Mouse (Mus musculus): ENCODE results near the gene Aqp9. TPM values are rescaled to one million over a fixed set of nuclear protein-coding genes. Genes with fewer than 3 reads are reported as not detected.

The Aqp9 gene
- polyA plus RNA-seq, 1 experiment from 2014 or later = 0.51 TPM

- Histone ChIP-seq H3K27me3 (ENCODE audit: control insufficient read depth, insufficient read depth, low read length) (no peaks in the 10 kb centered on the region), H3K4me3 (ENCODE audit: low read length) (no peak overlapping the region), H3K9me3 (replicated peaks; ENCODE audit: control insufficient read depth, low read length) (no peaks in the 10 kb centered on the region), H3K4me2 (ENCODE audit: low read depth, low read length) (no peak overlapping the region), H3K27ac (ENCODE audit: low read length) (no peak overlapping the region), H3K36me3 (ENCODE audit: control insufficient read depth, insufficient read depth) (no peaks in the 10 kb centered on the region), H3K4me1 (ENCODE audit: control insufficient read depth, insufficient read depth, low read length) (peaks cover 2% of the 10 kb centered on the region), H3K9ac (ENCODE audit: low read length) (no peak overlapping the region)
- no peak for ATAC-seq (replicated peaks; ENCODE audit: extremely low read depth, insufficient read depth, low FRiP score)
- WGBS = 84% methylated on average over 5 of the region's 5 CpGs
These were observed 101.3 kb downstream of the Aqp9 start for GRCm38 (mm10) chr9:71067156-71067555.

DNA sequence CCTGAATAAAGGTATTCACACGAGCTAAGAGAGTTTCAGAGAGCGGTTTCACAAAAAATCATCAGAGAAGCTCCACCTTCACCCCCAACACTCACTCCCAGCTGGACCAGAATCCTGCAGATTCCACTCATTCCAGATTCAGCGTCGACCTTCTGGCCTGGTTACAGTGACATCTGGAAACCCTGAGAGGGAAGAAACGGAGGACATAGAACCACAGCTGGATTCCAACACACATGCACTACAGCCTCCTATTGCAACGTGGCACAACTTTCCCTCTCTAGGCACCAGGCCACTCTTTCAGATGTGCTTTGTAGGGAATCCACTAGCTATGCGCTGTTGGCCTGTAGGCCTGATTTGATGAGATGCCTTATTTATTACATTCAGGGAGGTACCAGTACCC is 102.0 kb downstream of the Aqp9 start:
- Histone ChIP-seq H3K27me3 (ENCODE audit: control insufficient read depth, insufficient read depth, low read length) (no peaks in the 10 kb centered on the region), H3K4me1 (ENCODE audit: control insufficient read depth, insufficient read depth, low read length) (peaks cover 2% of the 10 kb centered on the region; the same call in 1 of the 2 replicates), H3K9me3 (replicated peaks; ENCODE audit: control insufficient read depth, low read length) (no peaks in the 10 kb centered on the region), H3K4me2 (ENCODE audit: low read depth, low read length) (no peak overlapping the region), H3K27ac (ENCODE audit: low read length) (no peak overlapping the region), H3K36me3 (ENCODE audit: control insufficient read depth, insufficient read depth) (no peaks in the 10 kb centered on the region), H3K9ac (ENCODE audit: low read length) (no peak overlapping the region), H3K4me3 (ENCODE audit: low read length) (no peak overlapping the region)
- WGBS = 66% methylated on average over 7 of the region's 7 CpGs
- ATAC-seq (replicated peaks; ENCODE audit: extremely low read depth, insufficient read depth, low FRiP score) = no peak

DNA sequence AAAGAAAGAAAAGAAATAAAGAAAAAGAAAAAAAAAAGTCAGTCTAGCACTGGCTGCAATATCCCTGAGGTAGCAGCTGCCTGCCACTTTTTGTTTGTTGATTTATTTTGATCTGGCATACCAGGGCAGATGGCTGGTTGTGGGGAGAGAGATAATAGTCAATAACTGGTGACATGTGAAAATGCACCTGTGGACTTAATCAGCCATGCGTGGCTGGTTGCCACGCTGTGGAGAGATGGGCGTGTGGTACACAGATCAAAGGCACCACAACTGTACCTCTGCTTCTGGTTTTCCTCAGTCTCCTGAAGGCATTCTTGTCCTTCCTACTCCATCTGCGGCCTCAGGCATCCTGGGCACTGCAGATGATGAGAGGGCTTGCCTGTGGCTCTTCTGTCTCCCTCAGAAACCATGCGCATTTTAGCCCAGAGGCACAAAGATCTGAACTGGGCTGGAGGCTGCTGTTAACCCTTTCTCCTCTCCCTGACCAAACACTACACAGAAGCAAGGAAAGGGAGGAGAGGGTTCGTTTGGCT is 103.1 kb downstream of the Aqp9 start:
- Histone ChIP-seq H3K4me1 (ENCODE audit: control insufficient read depth, insufficient read depth, low read length) (no peaks in the 10 kb centered on the region), H3K36me3 (ENCODE audit: control insufficient read depth, insufficient read depth) (no peaks in the 10 kb centered on the region), H3K27me3 (ENCODE audit: control insufficient read depth, insufficient read depth, low read length) (no peaks in the 10 kb centered on the region), H3K9ac (ENCODE audit: low read length) (no peak overlapping the region), H3K27ac (ENCODE audit: low read length) (no peak overlapping the region), H3K9me3 (replicated peaks; ENCODE audit: control insufficient read depth, low read length) (no peaks in the 10 kb centered on the region), H3K4me2 (ENCODE audit: low read depth, low read length) (no peak overlapping the region), H3K4me3 (ENCODE audit: low read length) (no peak overlapping the region)
- WGBS = 74% methylated on average over 6 of the region's 6 CpGs
- ATAC-seq (replicated peaks; ENCODE audit: extremely low read depth, insufficient read depth, low FRiP score) = no peak

DNA sequence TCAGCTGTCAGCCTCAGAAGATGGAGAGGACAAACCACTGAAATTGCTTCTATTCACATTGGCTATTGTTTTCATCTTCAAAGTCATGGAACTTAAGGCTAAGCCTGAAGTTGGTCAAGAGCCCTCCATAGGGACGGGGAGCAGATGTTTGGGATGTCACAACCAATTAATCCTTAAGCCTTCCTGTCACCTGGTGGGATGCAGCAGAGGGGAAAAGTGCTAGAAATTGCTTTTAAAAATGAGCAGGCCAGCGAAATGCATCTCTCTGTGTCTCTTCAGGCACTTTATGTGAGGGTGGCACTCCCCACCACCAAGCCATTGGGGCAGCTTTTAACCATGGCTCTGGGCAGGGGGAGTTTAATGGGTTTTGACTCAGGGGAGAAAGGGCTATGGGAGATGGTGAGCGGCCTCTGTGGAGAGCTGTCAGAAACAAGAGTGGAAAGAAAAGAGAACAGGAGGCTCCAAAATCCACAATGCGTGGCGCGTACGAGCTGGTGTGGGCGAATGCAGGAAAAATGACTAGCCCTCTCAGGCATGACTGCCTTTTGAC is 104.1 kb downstream of the Aqp9 start:
- no peak overlapping the region for H3K27ac ChIP-seq (ENCODE audit: low read length)
- no peaks in the 10 kb centered on the region for H3K4me1 ChIP-seq (ENCODE audit: control insufficient read depth, insufficient read depth, low read length)
- H3K36me3 ChIP-seq (ENCODE audit: control insufficient read depth, insufficient read depth) = no peaks in the 10 kb centered on the region
- no peak overlapping the region for H3K9ac ChIP-seq (ENCODE audit: low read length)
- no peak overlapping the region for H3K4me3 ChIP-seq (ENCODE audit: low read length)
- no peak for ATAC-seq (replicated peaks; ENCODE audit: extremely low read depth, insufficient read depth, low FRiP score)
- WGBS = 87% methylated on average over 8 of the region's 8 CpGs
- no peak overlapping the region for H3K4me2 ChIP-seq (ENCODE audit: low read depth, low read length)
- no peaks in the 10 kb centered on the region for H3K9me3 ChIP-seq (replicated peaks; ENCODE audit: control insufficient read depth, low read length)
- no peaks in the 10 kb centered on the region for H3K27me3 ChIP-seq (ENCODE audit: control insufficient read depth, insufficient read depth, low read length)

DNA sequence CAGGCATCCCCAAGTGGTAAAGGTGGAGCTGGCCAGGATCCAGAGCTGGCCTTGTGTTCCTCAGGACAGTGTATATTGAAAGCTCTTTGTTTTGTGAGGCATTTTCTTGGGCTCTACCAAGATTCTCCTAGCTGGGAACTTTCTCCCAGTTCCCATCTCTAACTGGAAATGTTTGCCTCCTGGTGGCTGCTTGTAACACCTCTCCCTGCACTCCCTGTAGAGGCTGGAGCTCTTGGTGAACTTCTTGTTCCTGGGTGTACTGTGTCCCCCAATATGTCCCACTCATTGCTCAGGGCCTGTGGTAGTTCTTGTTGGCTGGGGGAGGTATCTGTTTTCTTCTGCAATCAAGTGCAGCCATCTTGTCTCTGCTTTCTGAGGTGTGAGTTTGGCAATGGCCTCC is 104.9 kb downstream of the Aqp9 start:
- no peak for ATAC-seq (replicated peaks; ENCODE audit: extremely low read depth, insufficient read depth, low FRiP score)
- Histone ChIP-seq H3K9me3 (replicated peaks; ENCODE audit: control insufficient read depth, low read length) (no peaks in the 10 kb centered on the region), H3K4me1 (ENCODE audit: control insufficient read depth, insufficient read depth, low read length) (peaks cover 4% of the 10 kb centered on the region), H3K27ac (ENCODE audit: low read length) (no peak overlapping the region), H3K4me3 (ENCODE audit: low read length) (no peak overlapping the region), H3K9ac (ENCODE audit: low read length) (no peak overlapping the region), H3K4me2 (ENCODE audit: low read depth, low read length) (no peak overlapping the region), H3K27me3 (ENCODE audit: control insufficient read depth, insufficient read depth, low read length) (no peaks in the 10 kb centered on the region), H3K36me3 (ENCODE audit: control insufficient read depth, insufficient read depth) (no peaks in the 10 kb centered on the region)

DNA sequence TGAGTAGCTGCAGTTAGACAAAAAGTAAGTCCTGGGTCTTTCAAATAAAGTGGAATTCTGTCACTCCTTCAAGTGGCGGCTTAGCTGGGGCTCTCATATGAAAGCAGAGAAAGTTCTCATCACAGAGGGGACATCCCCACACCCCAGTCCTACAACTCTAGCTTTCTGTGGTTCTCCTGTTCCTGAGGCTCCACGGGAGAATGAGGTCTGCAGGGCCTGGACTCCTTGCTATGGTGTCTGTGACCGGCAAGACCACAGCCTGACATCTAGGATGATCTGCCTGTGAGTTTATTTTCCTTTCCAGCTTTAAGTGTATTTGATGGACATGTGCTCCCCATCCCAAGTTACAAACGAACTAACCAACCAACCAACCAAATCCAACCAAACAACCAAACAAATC is 105.5 kb downstream of the Aqp9 start:
- no peaks in the 10 kb centered on the region for H3K9me3 ChIP-seq (replicated peaks; ENCODE audit: control insufficient read depth, low read length)
- H3K9ac ChIP-seq (ENCODE audit: low read length) = no peak overlapping the region
- ATAC-seq (replicated peaks; ENCODE audit: extremely low read depth, insufficient read depth, low FRiP score) = no peak
- H3K4me3 ChIP-seq (ENCODE audit: low read length) = no peak overlapping the region
- no peak overlapping the region for H3K27ac ChIP-seq (ENCODE audit: low read length)
- H3K27me3 ChIP-seq (ENCODE audit: control insufficient read depth, insufficient read depth, low read length) = no peaks in the 10 kb centered on the region
- H3K4me1 ChIP-seq (ENCODE audit: control insufficient read depth, insufficient read depth, low read length) = peaks cover 5% of the 10 kb centered on the region
- H3K4me2 ChIP-seq (ENCODE audit: low read depth, low read length) = no peak overlapping the region
- no peaks in the 10 kb centered on the region for H3K36me3 ChIP-seq (ENCODE audit: control insufficient read depth, insufficient read depth)
- WGBS = 77% methylated on average over 4 of the region's 4 CpGs

DNA sequence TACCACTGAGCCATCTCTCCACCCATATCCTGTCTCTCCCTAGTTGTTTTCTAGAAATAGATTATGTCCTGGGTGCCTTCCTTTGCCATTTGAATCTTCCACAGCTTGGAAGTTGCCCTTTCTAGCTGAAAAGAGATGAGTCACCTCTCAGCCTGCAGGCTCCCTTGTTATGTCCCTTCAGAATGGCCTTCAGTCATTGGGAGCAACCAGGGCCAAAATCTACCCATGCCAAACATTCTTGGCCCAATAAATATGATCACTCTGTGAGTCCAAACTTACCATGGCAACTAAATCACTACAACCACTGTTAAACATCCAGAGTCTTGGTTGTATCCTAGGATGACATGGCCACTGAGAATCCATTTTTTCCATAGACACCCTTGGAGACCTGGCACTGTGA is 106.2 kb downstream of the Aqp9 start:
- Histone ChIP-seq H3K9me3 (replicated peaks; ENCODE audit: control insufficient read depth, low read length) (no peaks in the 10 kb centered on the region), H3K36me3 (ENCODE audit: control insufficient read depth, insufficient read depth) (no peaks in the 10 kb centered on the region), H3K4me3 (ENCODE audit: low read length) (no peak overlapping the region), H3K27me3 (ENCODE audit: control insufficient read depth, insufficient read depth, low read length) (no peaks in the 10 kb centered on the region), H3K4me1 (ENCODE audit: control insufficient read depth, insufficient read depth, low read length) (peaks cover 5% of the 10 kb centered on the region), H3K27ac (ENCODE audit: low read length) (no peak overlapping the region), H3K4me2 (ENCODE audit: low read depth, low read length) (no peak overlapping the region), H3K9ac (ENCODE audit: low read length) (no peak overlapping the region)
- ATAC-seq (replicated peaks; ENCODE audit: extremely low read depth, insufficient read depth, low FRiP score) = no peak

Other genes with a start within 250 kb of the Aqp9 start
- 0.27 and 0.56 TPM in 2 replicates for gene Lipc, start 216.5 kb downstream of the Aqp9 start, polyA plus RNA-seq (2015; fragmentation: Nextera tagmentation; extraction: Ambion mirVana)
- gene Aldh1a2, start 47.1 kb upstream of the Aqp9 start, polyA plus RNA-seq (2015; fragmentation: Nextera tagmentation; extraction: Ambion mirVana) = 24.7 and 26.7 TPM in 2 replicates

Measured in heart, embryonic 16.5 days (tissue).